Comparison of ENCODE assay signal across 11 mouse cellular contexts in genomic region chr4:148950487-148950886, GRCm38 (mm10).
A peak's percentile ranks its signal among the peaks of the same experiment; 100 is the strongest.
DNase-seq lines count a peak whose midpoint lies in the region; ATAC-seq lines count a peak whose summit lies in the region.
"Had no signal": no experiment of that assay in that cellular context is flagged by ENCODE, and none has a peak within 500 bp of the region (broad histone marks: within the 10 kb centered on the region; RNA-seq: fewer than 3 reads in every experiment).

No protein-coding gene starts in this region.

- peaks cover 75% of the 10 kb centered on the region for H3K27me3 ChIP-seq in hindbrain, embryonic 12.5 days
- peaks cover 57% of the 10 kb centered on the region for H3K27me3 ChIP-seq in hindbrain, embryonic 14.5 days (ENCODE audit: control insufficient read depth, insufficient read depth, low read length)
- H3K27me3 ChIP-seq in embryonic facial prominence, embryonic 13.5 days, result peaks cover 74% of the 10 kb centered on the region

- ATAC-seq in hindbrain, embryonic 12.5 days (ENCODE audit: low FRiP score), result no peak
- ATAC-seq in hindbrain, embryonic 14.5 days (ENCODE audit: low FRiP score), result no peak
- ATAC-seq in embryonic facial prominence, embryonic 13.5 days (ENCODE audit: insufficient number of reproducible peaks, insufficient read depth, low FRiP score, low TSS enrichment, low read depth), result no peak

- no peak for DNase-seq in hindbrain, embryonic 14.5 days (ENCODE audit: low spot score)
- peak; percentile 30 for DNase-seq in heart, postnatal 4 days
- DNase-seq in lung, postnatal 10 days, result peak; percentile 69
- DNase-seq in right cerebral cortex, postnatal 25 days, result no peak
- no peak for DNase-seq in ovary, adult 18-20 months (ENCODE audit: low spot score)
- no peak for DNase-seq in kidney, postnatal 10 days
- DNase-seq: thymus, postnatal 14 days had no signal

- no peak overlapping the region for H3K4me2 ChIP-seq in hindbrain, embryonic 12.5 days (replicated peaks)
- H3K4me2 ChIP-seq in hindbrain, embryonic 14.5 days (replicated peaks), result no peak overlapping the region
- H3K4me2 ChIP-seq in embryonic facial prominence, embryonic 13.5 days, result peak overlapping the region; percentile 65; the same call in 1 of the 2 replicates

- no peak overlapping the region for H3K4me3 ChIP-seq in hindbrain, embryonic 12.5 days
- no peak overlapping the region for H3K4me3 ChIP-seq in hindbrain, embryonic 14.5 days (replicated peaks; ENCODE audit: low read length)
- H3K4me3 ChIP-seq in embryonic facial prominence, embryonic 13.5 days, result no peak overlapping the region
- H3K4me3 ChIP-seq: neural tube, embryonic 12.5 days had no signal

- WGBS in hindbrain, embryonic 12.5 days, result 77% methylated on average over 6 of the region's 6 CpGs
- 72% methylated on average over 6 of the region's 6 CpGs for WGBS in hindbrain, embryonic 14.5 days
- 50% methylated on average over 6 of the region's 6 CpGs for WGBS in embryonic facial prominence, embryonic 13.5 days

- H3K9me3 ChIP-seq in hindbrain, embryonic 12.5 days (replicated peaks), result no peaks in the 10 kb centered on the region
- H3K9me3 ChIP-seq in hindbrain, embryonic 14.5 days (ENCODE audit: control insufficient read depth, low read length), result no peaks in the 10 kb centered on the region
- no peaks in the 10 kb centered on the region for H3K9me3 ChIP-seq in embryonic facial prominence, embryonic 13.5 days
- H3K9me3 ChIP-seq: neural tube, embryonic 12.5 days had no signal

- no peaks in the 10 kb centered on the region for H3K36me3 ChIP-seq in hindbrain, embryonic 12.5 days
- H3K36me3 ChIP-seq in hindbrain, embryonic 14.5 days (replicated peaks; ENCODE audit: control insufficient read depth, insufficient read depth), result no peaks in the 10 kb centered on the region
- no peaks in the 10 kb centered on the region for H3K36me3 ChIP-seq in embryonic facial prominence, embryonic 13.5 days

- H3K9ac ChIP-seq in hindbrain, embryonic 12.5 days, result 0 out of 2 replicates have a peak overlapping the region, but pooled peaks have one; percentile 13
- no peak overlapping the region for H3K9ac ChIP-seq in hindbrain, embryonic 14.5 days
- peak overlapping the region; percentile 27; the same call in 1 of the 2 replicates for H3K9ac ChIP-seq in embryonic facial prominence, embryonic 13.5 days
- H3K9ac ChIP-seq: neural tube, embryonic 12.5 days had no signal

- peak overlapping the region; percentile 35; the same call in 1 of the 2 replicates for H3K27ac ChIP-seq in hindbrain, embryonic 12.5 days
- no peak overlapping the region for H3K27ac ChIP-seq in hindbrain, embryonic 14.5 days
- H3K27ac ChIP-seq in embryonic facial prominence, embryonic 13.5 days, result peak overlapping the region; percentile 39; the same call in 1 of the 2 replicates
- H3K27ac ChIP-seq: macrophage; neural tube, embryonic 12.5 days had no signal

- peaks cover 47% of the 10 kb centered on the region for H3K4me1 ChIP-seq in hindbrain, embryonic 12.5 days
- H3K4me1 ChIP-seq in hindbrain, embryonic 14.5 days (replicated peaks; ENCODE audit: control insufficient read depth, insufficient read depth, low read length), result peaks cover 29% of the 10 kb centered on the region
- peaks cover 48% of the 10 kb centered on the region for H3K4me1 ChIP-seq in embryonic facial prominence, embryonic 13.5 days

Comparison
In these comparisons a context has a peak if more than half of its experiments do, and no peak if none do; other contexts are left out.
1. DNase-seq: peak in heart, postnatal 4 days (single experiment) and lung, postnatal 10 days (single experiment); none in hindbrain, embryonic 14.5 days (single experiment), right cerebral cortex, postnatal 25 days (single experiment), ovary, adult 18-20 months (single experiment) and kidney, postnatal 10 days (single experiment).